Mouse (Mus musculus) adrenal gland, postnatal 25 days (tissue): ENCODE results near the gene Olfml2a. TPM values are rescaled to one million over a fixed set of nuclear protein-coding genes. Genes with fewer than 3 reads are reported as not detected.

Experiments
- DNase-seq: peaks from one replicate; pipeline ENCODE4 v3.0.0; 2021; ENCODE audit warnings: mixed read lengths
- total RNA-seq: library from RNA; stranded (reverse); gene quantifications from 2 replicates; pipeline ENCODE4 v1.2.3, GENCODE M21; 2021

Olfml2a gene
- total RNA-seq, 1 experiment from 2014 or later = 10.6 TPM

GRCm38 (mm10) chr2:38938007-38938406 is 6.2 kb downstream of the Olfml2a start:
- DNase-seq = no peak

DNA sequence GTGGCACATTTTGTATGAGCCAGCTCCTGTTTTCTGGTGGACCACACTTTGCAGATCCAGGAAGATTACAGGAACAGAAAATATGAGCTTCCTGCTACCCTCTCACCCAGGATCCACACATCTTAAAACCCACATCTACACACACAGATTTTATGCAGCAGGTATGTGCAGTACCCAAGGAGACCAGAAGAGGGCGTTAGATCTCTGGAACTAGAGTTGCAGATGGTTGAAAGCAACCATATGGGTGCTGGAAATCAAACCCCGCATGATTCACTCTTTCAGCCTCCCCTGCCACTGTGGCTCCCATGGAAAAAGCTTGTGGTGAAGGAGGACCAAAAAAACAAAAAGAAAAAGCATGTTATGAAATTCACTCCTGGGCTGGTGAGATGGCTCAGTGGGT is 7.3 kb downstream of the Olfml2a start:
- DNase-seq = no peak

- DNase-seq = no peak
Measured at GRCm38 (mm10) chr2:38941426-38941825, 9.6 kb downstream of the Olfml2a start.

DNA sequence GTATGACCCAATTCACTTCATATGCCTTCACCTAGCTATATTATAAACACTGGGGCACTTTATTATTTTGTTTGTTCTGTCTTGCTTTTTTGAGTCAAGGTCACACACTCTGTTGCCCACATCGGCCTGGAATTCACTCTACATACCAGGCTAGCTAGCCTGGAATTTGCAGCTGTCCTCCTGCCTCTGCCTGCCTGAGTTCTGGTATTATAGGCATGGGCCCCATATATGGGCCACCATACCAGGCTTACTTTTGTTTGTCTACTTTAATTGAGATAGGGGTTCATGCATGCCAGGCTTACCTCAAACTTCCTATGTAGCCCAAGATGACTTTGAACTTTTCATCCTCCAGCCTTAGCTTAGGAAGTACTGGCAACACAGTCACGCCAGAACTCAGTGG is 10.1 kb downstream of the Olfml2a start:
- no peak for DNase-seq

DNA sequence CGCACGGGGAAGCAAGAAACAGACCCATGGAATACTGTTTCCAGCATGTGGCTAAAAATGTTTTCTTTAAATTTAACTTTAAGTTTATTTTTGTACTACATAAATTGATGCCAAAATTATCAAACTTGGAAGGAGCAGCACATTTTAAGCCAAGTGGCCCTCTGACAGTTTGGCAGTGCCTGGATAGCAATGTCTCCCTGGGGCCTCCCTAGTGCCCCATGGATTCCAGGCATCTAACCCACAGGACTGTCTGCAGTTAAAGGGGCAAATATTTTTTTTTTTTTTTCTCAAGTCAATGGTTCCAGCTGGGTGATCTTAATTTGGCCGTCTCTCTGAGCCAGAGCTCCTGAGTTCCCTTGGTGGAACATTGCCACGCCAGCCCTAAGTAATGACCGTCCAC is 11.4 kb downstream of the Olfml2a start:
- DNase-seq = no peak

DNA sequence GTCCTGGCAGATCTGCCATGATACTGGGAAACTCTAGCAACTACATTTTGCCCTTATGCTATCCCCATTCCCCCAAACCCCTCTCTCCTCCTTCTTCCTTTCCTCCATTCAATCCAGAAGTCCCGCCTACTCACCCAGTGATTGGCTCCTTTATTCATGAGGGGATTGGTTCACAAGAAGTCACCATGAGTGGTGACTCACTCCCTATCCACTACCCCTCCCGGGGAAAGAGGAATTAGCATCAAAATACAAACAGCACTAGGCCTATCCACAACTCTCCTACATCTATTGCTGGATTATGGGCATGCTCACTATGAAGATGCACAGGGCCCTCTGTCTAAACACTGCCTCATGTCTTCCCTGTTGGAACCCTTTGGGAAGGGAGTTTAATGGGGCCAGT is 12.2 kb downstream of the Olfml2a start:
- no peak for DNase-seq

- peak; percentile 66 for DNase-seq
Measured at GRCm38 (mm10) chr2:38944460-38945161, 12.8 kb downstream of the Olfml2a start.

GRCm38 (mm10) chr2:38947566-38947965 is 15.8 kb downstream of the Olfml2a start:
- peak; percentile 30 for DNase-seq

DNA sequence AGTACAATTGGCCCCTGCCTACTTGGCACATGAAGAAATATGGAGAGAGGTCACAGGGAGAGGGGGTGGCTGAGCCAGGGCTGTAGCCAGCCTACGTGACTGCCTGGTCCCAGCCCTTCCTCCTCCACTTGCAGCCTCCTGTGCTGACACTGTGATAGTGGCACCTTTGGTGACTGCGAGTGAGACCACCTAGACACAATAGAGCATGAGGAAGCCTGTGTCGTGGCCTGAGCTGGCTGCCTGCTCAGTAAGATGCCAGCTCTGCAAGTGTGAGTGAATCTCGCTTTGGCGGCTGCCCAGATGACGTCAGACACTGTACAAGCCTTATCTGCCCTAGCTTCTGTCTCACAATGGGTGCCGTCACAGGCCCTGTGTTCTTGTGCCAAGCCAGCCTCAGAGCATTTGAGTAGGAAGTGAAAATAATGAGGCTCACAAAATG is 18.5 kb downstream of the Olfml2a start:
- DNase-seq = peak; percentile 95

- DNase-seq = peak; percentile 83
Measured at GRCm38 (mm10) chr2:38953152-38953883, 21.5 kb downstream of the Olfml2a start.

- DNase-seq = no peak
Measured at GRCm38 (mm10) chr2:38956062-38956461, 24.3 kb downstream of the Olfml2a start.

GRCm38 (mm10) chr2:38957671-38958223 is 26.0 kb downstream of the Olfml2a start:
- DNase-seq = no peak

GRCm38 (mm10) chr2:38964198-38964597 is 32.4 kb downstream of the Olfml2a start:
- no peak for DNase-seq

DNA sequence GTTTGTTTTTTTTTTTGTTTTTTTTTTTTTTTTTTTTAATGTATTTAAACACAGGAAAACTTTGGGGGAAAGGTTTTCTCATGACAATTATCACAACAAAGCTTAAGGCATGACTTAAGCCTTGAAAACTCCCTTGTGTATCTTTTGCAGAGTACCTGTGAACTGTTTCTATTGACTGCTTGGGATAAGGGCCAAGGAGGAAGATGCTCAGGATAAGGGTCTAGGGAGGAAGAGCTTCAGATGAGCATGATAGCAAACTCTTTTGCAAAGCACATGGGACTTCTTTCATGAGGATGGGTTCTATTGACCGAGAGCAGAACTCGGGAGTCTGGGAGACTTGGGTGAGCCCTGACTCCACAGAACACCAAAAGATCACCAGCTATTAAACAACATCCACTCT is 37.9 kb downstream of the Olfml2a start:
- no peak for DNase-seq

DNA sequence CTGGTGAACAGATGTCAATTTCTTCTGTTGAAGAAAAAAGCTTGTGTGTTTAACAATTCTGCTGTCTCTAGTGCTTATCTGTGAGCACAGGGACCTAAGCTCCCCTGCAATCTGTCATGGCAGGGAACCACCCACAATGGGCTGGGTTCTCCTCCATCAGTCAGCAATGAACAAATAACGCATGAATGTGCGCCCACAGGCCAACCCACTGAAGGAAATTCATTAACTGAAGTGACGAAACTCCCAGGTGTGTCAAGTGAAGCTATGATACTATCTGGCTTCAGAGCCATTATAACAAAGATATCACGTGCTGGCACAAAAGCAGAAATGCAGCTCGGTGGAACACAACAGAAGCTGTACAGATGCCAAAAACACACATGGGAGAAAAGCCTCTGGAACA is 38.3 kb downstream of the Olfml2a start:
- no peak for DNase-seq

DNA sequence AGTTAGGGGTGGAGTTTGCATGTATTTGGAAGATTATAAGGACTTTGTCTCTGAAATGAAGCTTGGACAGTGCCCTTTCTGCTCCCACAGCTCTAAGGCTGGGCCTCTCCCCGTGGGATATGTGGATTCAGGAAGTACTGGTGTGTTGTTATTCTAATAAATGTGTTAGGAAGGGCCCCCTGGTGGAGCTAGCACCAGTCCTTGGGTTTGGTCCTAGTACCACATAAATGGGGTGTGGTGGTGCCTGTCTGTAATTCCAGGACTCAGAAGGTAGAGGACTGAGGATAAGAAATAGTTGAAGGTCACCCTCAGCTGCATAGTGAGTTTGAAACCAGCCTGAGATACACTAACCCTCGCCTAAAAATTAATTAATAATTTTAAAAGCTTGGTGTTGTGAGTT is 41.4 kb downstream of the Olfml2a start:
- no peak for DNase-seq

DNA sequence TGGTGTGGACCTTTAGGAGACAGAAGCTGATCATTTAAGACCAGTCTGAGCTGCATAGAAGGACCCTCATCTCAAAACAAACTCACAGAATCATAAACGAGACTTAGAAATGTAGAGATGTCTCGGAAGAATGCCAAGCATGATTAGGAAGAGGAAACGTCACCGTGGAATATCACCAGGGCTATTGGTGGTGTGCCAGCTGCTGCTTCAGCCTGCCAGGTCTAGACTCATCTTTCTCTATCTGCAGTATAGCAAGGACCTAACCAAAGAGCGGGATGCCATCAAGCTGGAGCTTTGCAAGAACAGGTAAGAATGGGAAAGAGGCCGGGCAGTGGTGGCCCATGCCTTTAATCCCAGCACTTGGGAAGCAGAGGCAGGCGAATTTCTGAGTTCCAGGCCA is 41.9 kb downstream of the Olfml2a start:
- peak; percentile 72 for DNase-seq

DNA sequence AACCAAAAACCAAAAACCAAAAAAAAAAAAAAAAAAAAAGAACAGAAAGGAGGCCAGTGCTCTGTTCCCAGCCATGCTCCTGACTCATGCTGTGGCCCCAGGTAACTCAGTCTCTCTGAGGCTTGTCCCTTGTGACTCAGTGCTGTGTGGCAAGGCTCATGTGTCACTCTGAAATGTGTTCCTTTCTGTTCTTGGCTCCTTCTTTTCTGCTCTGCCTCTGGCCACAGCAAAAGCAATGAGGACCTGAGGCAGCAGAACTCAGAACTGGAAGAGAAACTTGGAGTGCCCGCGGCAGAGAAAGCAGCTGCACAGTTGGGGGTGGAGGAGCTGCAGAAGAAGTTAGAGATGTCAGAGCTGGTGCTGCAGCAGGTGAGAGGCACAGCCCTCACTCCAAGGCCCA is 42.4 kb downstream of the Olfml2a start:
- DNase-seq = peak; percentile 35

DNA sequence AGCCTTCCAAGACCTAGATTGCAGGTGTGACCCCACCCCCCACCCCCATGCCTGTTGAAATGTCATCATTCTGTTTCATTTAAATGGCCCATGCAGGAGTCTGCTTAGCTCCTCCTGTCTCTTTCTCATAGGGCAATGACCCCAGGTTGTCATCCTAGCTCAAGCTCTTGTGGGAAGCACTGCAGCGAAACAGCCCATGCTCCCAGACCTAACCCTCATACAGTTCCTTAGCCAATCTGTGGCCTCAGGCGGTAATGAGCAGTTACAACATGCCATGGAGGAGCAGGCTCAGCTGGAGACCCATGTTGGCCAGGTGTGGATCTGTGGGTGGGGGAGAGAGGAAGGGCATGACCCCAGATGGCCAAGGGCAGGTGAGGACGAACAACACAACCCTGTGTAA is 43.4 kb downstream of the Olfml2a start:
- DNase-seq = no peak

DNA sequence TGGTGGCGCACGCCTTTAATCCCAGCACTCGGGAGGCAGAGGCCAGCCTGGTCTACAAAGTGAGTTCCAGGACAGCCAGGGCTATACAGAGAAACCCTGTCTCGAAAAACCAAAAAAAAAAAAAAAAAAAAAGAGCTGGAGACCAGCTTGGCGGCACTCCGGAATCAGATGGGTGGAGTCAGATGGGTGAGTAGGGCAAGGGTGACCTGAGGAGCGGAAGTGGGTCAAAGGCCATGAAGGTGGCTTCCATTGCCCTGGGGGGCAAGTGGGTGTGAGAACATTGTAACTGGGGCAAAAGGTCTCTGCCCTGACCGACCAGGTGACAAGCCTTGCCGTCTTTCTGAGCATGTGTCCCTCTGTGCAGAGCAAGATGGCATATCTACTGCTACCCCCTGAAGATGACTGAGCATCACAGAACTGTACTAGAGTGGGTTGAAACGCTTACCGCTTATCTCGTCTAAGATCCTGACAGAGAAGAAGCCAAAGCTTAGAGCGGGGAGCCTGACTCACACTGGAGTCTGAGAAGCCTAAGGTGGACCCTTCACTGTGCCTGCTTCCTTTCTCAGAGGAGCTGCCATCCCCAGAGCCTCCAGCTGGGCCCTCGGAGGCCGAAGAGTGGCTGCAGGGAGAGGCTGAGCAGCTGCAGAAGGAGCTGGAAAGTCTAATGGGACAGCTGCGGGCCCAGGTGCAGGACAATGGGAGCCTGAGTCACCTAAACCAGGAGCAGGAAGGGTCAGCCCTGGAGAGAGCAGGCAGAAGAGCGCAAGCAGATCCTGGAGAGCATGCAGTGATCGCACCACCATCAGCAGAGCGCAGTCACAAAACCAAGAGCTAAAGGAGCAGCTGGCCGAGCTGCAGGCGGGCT is 44.4 kb downstream of the Olfml2a start:
- no peak for DNase-seq

GRCm38 (mm10) chr2:38977837-38978236 is 46.1 kb downstream of the Olfml2a start:
- DNase-seq = no peak

GRCm38 (mm10) chr2:38983456-38983855 is 51.7 kb downstream of the Olfml2a start:
- DNase-seq = no peak

- DNase-seq = no peak
Measured at GRCm38 (mm10) chr2:38986580-38986979, 54.8 kb downstream of the Olfml2a start.
